Mouse (Mus musculus) left cerebral cortex, postnatal 36 days (tissue): ENCODE results near the gene Ccdc160. TPM values are rescaled to one million over a fixed set of nuclear protein-coding genes. Genes with fewer than 3 reads are reported as not detected.
A peak's percentile ranks its signal among the peaks of the same experiment; 100 is the strongest.

ENCODE experiments used
- DNase-seq, 2 experiments: peaks; one replicate each; pipeline ENCODE4 v3.0.0; 2021 to 2022; ENCODE audit warnings: low spot score in 2 of 2, mixed read lengths in 1 of 2
- intact Hi-C: fragments of 180-260 bp; cut with DNase I; formaldehyde crosslinking; loops from one replicate; pipeline ENCODE4 v1.15.1; 2025
- microRNA-seq: library from miRNA; unstranded; fragments of <30 nt; microRNA quantifications from one replicate; pipeline ENCODE4 v1.2.0, GENCODE M21; 2022
- total RNA-seq, 2 experiments: library from RNA; stranded (reverse); gene quantifications; 2 replicates each; pipeline ENCODE4 v1.2.3; 2021

The Ccdc160 gene
- total RNA-seq, 2 experiments from 2014 or later: 2.4 to 2.7 TPM

GRCm38 (mm10) chrX:52799566-52799965, 8.6 kb downstream of the Ccdc160 start:
- intact Hi-C loops: no loop called here
- DNase-seq: no peak

- intact Hi-C loops: no loop called here
- no peak for DNase-seq
Measured at GRCm38 (mm10) chrX:52819338-52819737, 28.3 kb downstream of the Ccdc160 start.

Small RNAs within 50 kb of the gene (microRNA-seq; reads per million reads assigned to microRNA genes)
- gene Mir106a (5.8 reads per million, percentile 20 among the genes with 10 or more reads in this experiment), gene Mir18b (not detected), gene Mir19b-2 (not detected), gene Mir20b (5.1 reads per million, percentile 17 among the genes with 10 or more reads in this experiment), gene Mir363 (4.6 reads per million, percentile 14 among the genes with 10 or more reads in this experiment), gene Mir92-2 (17.5 reads per million, percentile 37 among the genes with 10 or more reads in this experiment)

Other genes starting within 250 kb of the Ccdc160 start
- 1 to 10 TPM; 3.1 to 5.2 TPM for gene Gpc3, start 177.2 kb upstream of the Ccdc160 start, total RNA-seq
- 10 to 100 TPM; 16.9 to 19.5 TPM for gene Phf6, start 121.1 kb downstream of the Ccdc160 start, total RNA-seq
- 100 to 1,000 TPM; 143 to 150 TPM for gene Hprt, start 196.9 kb downstream of the Ccdc160 start, total RNA-seq